Mouse (Mus musculus) bone marrow macrophage, adult 2 months (primary cell): Measurements from ENCODE around the gene Fbxo2.

Source experiments
- CTCF ChIP-seq: IDR thresholded peaks from 2 replicates; pipeline ENCODE4 v1.5.1; 2012; ENCODE audit warnings: low read depth, mild to moderate bottlenecking, low read length, moderate library complexity
- POLR2A ChIP-seq: IDR thresholded peaks from 2 replicates; pipeline ENCODE4 v1.6.1; 2012; ENCODE audit warnings: mild to moderate bottlenecking, low read depth, low read length, borderline replicate concordance

- TF ChIP-seq POLR2A: no peak
- TF ChIP-seq CTCF: no peak
Observed at GRCm38 (mm10) chr4:148204061-148204872, 43.8 kb downstream of the Fbxo2 start.
